Mouse (Mus musculus) neural tube, embryonic 11.5 days (tissue): ENCODE measurements around the gene Hapln1. TPM values are rescaled to one million over a fixed set of nuclear protein-coding genes. Genes with fewer than 3 reads are reported as not detected.

Source experiments
- ATAC-seq: fragments of 200-750 bp; cut with Nextera tagmentation; 2 replicates; pipeline ENCODE4 v1.8.0; 2017; ENCODE audit warnings: moderate number of reproducible peaks, mild to moderate bottlenecking, moderate TSS enrichment, moderate library complexity; ENCODE audit not compliant: insufficient read depth, low FRiP score, low TSS enrichment
- DNase-seq: peaks from one replicate; pipeline ENCODE4 v3.0.0-alpha.2; 2015; ENCODE audit warnings: low spot score
- H3K27ac ChIP-seq: fragments of 300-500 bp; sonication (generic); 2 replicates; pipeline ENCODE4 v1.5.1; 2014; ENCODE audit warnings: low read depth, mild to moderate bottlenecking, low read length
- H3K27me3 ChIP-seq: fragments of 300-500 bp; sonication (generic); 2 replicates; pipeline ENCODE4 v1.6.1; 2014; ENCODE audit warnings: mild to moderate bottlenecking, low read length, mixed read lengths; ENCODE audit not compliant: control insufficient read depth, insufficient read depth
- H3K36me3 ChIP-seq: fragments of 300-500 bp; sonication (generic); 2 replicates; pipeline ENCODE4 v1.6.1; 2014; ENCODE audit warnings: mild to moderate bottlenecking, low read length, moderate library complexity, mixed read lengths; ENCODE audit not compliant: control insufficient read depth, insufficient read depth
- H3K4me1 ChIP-seq: fragments of 300-500 bp; sonication (generic); 2 replicates; pipeline ENCODE4 v1.6.1; 2014; ENCODE audit warnings: low read length, mixed read lengths; ENCODE audit not compliant: control insufficient read depth, insufficient read depth
- H3K4me2 ChIP-seq: fragments of 300-500 bp; sonication (generic); 2 replicates; pipeline ENCODE4 v1.6.1; 2014; ENCODE audit warnings: low read depth, mild to moderate bottlenecking, moderate library complexity
- H3K4me3 ChIP-seq: fragments of 300-500 bp; sonication (generic); 2 replicates; pipeline ENCODE4 v1.5.1; 2014; ENCODE audit warnings: low read depth, low read length
- H3K9ac ChIP-seq: fragments of 300-500 bp; sonication (generic); 2 replicates; pipeline ENCODE4 v1.6.1; 2014; ENCODE audit warnings: mild to moderate bottlenecking, low read length
- H3K9me3 ChIP-seq: fragments of 300-500 bp; sonication (generic); 2 replicates; pipeline ENCODE4 v1.6.1; 2016; ENCODE audit warnings: low read length; ENCODE audit not compliant: control insufficient read depth
- WGBS: fragments of 180-500 bp; shearing (Covaris S2); extraction: QIAGEN DNeasy Blood & Tissue Kit; methylation state at CpG from one replicate; pipeline ENCODE4 v1.1.7; 2014; 5-methylcytosine and 5-hydroxymethylcytosine counted together
- polyA plus RNA-seq: library from polyadenylated mRNA; unstranded; fragments of >200 nt; fragmentation: Nextera tagmentation; extraction: Ambion mirVana; gene quantifications from 2 replicates; pipeline ENCODE4 v1.2.1, GENCODE M21; 2014

Hapln1 gene
- polyA plus RNA-seq, 1 experiment from 2014 or later: 15.1 TPM

- peak; percentile 19 for DNase-seq
- H3K4me1 ChIP-seq: no peaks in the 10 kb centered on the region
- H3K4me2 ChIP-seq: 0 out of 2 replicates have a peak overlapping the region, but pooled peaks have one; percentile 2
- H3K9ac ChIP-seq: no peak overlapping the region
- no peaks in the 10 kb centered on the region for H3K9me3 ChIP-seq
- no peak for ATAC-seq
- no peak overlapping the region for H3K4me3 ChIP-seq
- WGBS: 20% methylated on average over 11 of the region's 11 CpGs
- no peaks in the 10 kb centered on the region for H3K27me3 ChIP-seq
- H3K36me3 ChIP-seq: no peaks in the 10 kb centered on the region
- no peak overlapping the region for H3K27ac ChIP-seq
Measured at GRCm38 (mm10) chr13:89540301-89540982, 846 bp downstream of the Hapln1 start.

DNA sequence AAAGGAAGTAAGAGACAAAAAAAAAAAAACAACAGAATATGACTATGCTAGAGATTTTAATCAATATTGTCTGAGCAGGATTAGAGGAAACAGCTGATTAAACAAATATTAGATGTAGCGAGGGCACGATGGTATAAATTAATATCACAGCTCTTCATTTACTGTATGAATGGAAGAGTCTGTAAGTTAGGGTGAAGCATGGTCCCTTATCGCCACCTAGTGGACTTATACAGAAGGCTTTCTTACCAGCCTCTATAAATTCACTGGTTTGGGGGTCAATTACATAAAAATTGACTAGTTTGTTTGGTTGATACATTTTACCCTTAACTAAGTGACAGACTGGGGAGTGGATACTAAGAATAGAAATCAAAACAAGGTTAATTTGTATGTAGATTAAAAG, 3.4 kb downstream of the Hapln1 start:
- no peak for ATAC-seq
- WGBS: 11% methylated on average over 3 of the region's 3 CpGs
- no peak overlapping the region for H3K4me2 ChIP-seq

GRCm38 (mm10) chr13:89548203-89548740, 8.7 kb downstream of the Hapln1 start:
- 0 out of 2 replicates have a peak, but pooled peaks have one; percentile 22 for ATAC-seq
- Histone ChIP-seq H3K9me3 (no peaks in the 10 kb centered on the region), H3K4me2 (no peak overlapping the region), H3K27ac (no peak overlapping the region), H3K9ac (no peak overlapping the region), H3K4me1 (no peaks in the 10 kb centered on the region), H3K4me3 (no peak overlapping the region), H3K27me3 (no peaks in the 10 kb centered on the region), H3K36me3 (no peaks in the 10 kb centered on the region)
- WGBS: 51% methylated on average over 2 of the region's 2 CpGs
- peak; percentile 39 for DNase-seq

More for the DNA sequence above, 3.4 kb downstream of the Hapln1 start:
- H3K9ac ChIP-seq: no peak overlapping the region
- H3K27me3 ChIP-seq: no peaks in the 10 kb centered on the region
- H3K4me1 ChIP-seq: no peaks in the 10 kb centered on the region
- no peak overlapping the region for H3K4me3 ChIP-seq
- no peak overlapping the region for H3K27ac ChIP-seq
- peak; percentile 28 for DNase-seq
- no peaks in the 10 kb centered on the region for H3K9me3 ChIP-seq
- H3K36me3 ChIP-seq: no peaks in the 10 kb centered on the region

GRCm38 (mm10) chr13:89549507-89549906, 9.9 kb downstream of the Hapln1 start:
- Histone ChIP-seq H3K27me3 (no peaks in the 10 kb centered on the region), H3K9me3 (no peaks in the 10 kb centered on the region), H3K9ac (no peak overlapping the region), H3K4me2 (no peak overlapping the region), H3K4me1 (no peaks in the 10 kb centered on the region), H3K27ac (no peak overlapping the region), H3K36me3 (no peaks in the 10 kb centered on the region), H3K4me3 (no peak overlapping the region)
- DNase-seq: no peak
- no peak for ATAC-seq
- WGBS: 60% methylated on average over 4 of the region's 4 CpGs

DNA sequence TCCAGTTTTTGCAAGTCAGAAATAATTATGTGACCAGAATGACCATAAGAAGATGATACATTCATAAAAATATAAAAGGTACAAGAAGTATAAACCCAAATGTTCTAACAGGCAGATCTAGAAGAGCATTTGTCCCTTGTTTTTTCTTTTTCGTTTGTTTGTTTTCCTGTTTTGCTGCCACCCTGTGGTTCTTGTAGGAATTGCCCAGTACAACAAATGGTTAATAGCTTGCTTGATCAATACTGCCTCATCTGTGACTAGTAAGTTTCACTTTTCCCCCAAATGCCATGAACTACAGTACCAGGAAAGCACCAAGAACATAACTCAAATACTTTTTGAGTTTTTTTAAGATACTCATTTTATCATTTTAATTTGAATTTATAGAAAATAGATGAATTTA, 11.9 kb downstream of the Hapln1 start:
- no peak overlapping the region for H3K27ac ChIP-seq
- WGBS: 11% methylated on average over 1 of the region's 1 CpGs
- no peak overlapping the region for H3K4me3 ChIP-seq
- no peak overlapping the region for H3K9ac ChIP-seq
- no peaks in the 10 kb centered on the region for H3K36me3 ChIP-seq
- no peaks in the 10 kb centered on the region for H3K4me1 ChIP-seq
- no peaks in the 10 kb centered on the region for H3K27me3 ChIP-seq
- H3K4me2 ChIP-seq: no peak overlapping the region
- H3K9me3 ChIP-seq: no peaks in the 10 kb centered on the region
- ATAC-seq (no peak), DNase-seq (peak; percentile 20)

DNA sequence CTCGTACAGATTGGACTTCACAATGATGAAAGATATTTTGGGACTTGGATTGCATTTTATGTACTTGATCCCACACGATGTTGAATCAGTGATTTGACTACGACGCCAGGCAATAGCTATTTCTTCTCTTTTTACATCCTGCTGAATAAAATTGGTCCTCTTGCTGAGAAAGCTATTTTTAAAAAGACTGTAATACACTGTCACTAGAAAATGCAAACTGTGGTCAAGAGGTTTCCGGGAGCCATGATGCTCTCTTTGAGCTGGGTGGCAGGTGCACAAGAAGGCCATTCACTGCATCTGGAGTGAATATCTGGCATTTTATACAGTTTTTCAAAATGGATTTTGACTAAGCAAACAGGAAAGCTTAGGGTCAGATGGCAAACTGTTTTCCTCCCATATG, 24.9 kb downstream of the Hapln1 start:
- Histone ChIP-seq H3K9me3 (no peaks in the 10 kb centered on the region), H3K9ac (no peak overlapping the region), H3K27ac (no peak overlapping the region), H3K36me3 (no peaks in the 10 kb centered on the region), H3K4me1 (no peaks in the 10 kb centered on the region), H3K27me3 (no peaks in the 10 kb centered on the region), H3K4me2 (no peak overlapping the region), H3K4me3 (no peak overlapping the region)
- ATAC-seq (no peak), DNase-seq (no peak)
- WGBS: 94% methylated on average over 5 of the region's 5 CpGs

DNA sequence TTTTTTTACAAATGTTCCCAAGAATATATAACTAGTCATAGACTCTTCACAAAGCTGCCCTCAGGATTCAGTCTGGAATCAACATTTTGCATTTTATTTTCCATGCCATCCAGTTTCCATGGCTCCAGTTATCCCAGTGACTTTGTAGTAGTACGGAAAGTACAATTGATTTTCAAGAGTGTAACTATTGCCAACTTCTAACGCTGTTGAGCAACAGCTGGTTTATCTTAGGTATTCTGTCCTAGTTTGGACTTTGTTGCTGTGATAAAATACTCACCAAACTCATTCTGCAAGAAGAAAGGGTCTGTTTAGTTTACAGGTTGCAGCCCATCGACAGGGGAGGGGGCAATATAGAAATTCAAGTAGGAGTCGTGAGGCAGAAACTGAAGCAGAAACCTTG, 26.7 kb downstream of the Hapln1 start:
- WGBS: 94% methylated on average over 4 of the region's 4 CpGs
- Histone ChIP-seq H3K4me1 (no peaks in the 10 kb centered on the region), H3K9ac (no peak overlapping the region), H3K9me3 (no peaks in the 10 kb centered on the region), H3K4me3 (no peak overlapping the region), H3K27ac (no peak overlapping the region), H3K36me3 (no peaks in the 10 kb centered on the region), H3K27me3 (no peaks in the 10 kb centered on the region), H3K4me2 (no peak overlapping the region)
- DNase-seq: no peak
- ATAC-seq: no peak

GRCm38 (mm10) chr13:89579115-89579514, 39.5 kb downstream of the Hapln1 start:
- ATAC-seq (no peak), DNase-seq (no peak)
- H3K4me1 ChIP-seq: no peaks in the 10 kb centered on the region
- no peak overlapping the region for H3K27ac ChIP-seq
- H3K9ac ChIP-seq: no peak overlapping the region
- no peaks in the 10 kb centered on the region for H3K36me3 ChIP-seq
- 97% methylated on average over 2 of the region's 2 CpGs for WGBS
- H3K4me3 ChIP-seq: no peak overlapping the region
- no peaks in the 10 kb centered on the region for H3K9me3 ChIP-seq
- no peaks in the 10 kb centered on the region for H3K27me3 ChIP-seq
- no peak overlapping the region for H3K4me2 ChIP-seq

GRCm38 (mm10) chr13:89583138-89583746, 43.6 kb downstream of the Hapln1 start:
- Histone ChIP-seq H3K4me2 (no peak overlapping the region), H3K4me1 (no peaks in the 10 kb centered on the region), H3K4me3 (no peak overlapping the region), H3K9me3 (no peaks in the 10 kb centered on the region), H3K36me3 (no peaks in the 10 kb centered on the region), H3K9ac (no peak overlapping the region), H3K27ac (no peak overlapping the region), H3K27me3 (no peaks in the 10 kb centered on the region)
- 81% methylated on average over 4 of the region's 4 CpGs for WGBS
- DNase-seq (no peak), ATAC-seq (no peak)
